Mouse (Mus musculus) urinary bladder, postnatal 10 days (tissue): ENCODE data around the gene Amph.
"Not testable (repeated sequence)": the region's sequence is repeated elsewhere in the genome, so short reads cannot be mapped to it uniquely, and the experiment has no call there.

Source experiments
- DNase-seq: peaks from one replicate; pipeline ENCODE4 v3.0.0; 2022; ENCODE audit warnings: low spot score

Gene Amph

GRCm38 (mm10) chr13:18948171-18949028 is at the start of gene Amph:
Gene Amph (plus strand): TSS chr13:18948205.
- DNase-seq: no peak

DNA sequence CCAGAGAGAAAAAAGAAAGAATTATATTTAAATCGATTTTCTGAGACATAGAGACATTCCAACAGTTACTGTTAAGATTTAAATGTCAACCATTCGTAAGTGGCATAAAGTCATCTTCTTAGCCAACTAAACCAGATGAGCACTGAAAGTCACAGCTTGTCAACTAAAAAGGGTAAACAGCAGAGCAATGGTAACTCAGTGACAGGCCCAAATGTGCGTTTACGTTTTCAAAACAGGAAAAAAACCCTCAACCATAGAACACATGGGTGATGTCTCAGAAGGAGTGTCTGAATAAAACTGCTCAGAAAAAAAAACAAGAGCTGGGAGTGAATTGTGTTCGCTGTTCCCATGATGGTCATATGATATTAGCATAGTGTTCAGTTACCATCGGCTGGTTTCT is 44.4 kb upstream of the Amph start:
- no peak for DNase-seq

DNA sequence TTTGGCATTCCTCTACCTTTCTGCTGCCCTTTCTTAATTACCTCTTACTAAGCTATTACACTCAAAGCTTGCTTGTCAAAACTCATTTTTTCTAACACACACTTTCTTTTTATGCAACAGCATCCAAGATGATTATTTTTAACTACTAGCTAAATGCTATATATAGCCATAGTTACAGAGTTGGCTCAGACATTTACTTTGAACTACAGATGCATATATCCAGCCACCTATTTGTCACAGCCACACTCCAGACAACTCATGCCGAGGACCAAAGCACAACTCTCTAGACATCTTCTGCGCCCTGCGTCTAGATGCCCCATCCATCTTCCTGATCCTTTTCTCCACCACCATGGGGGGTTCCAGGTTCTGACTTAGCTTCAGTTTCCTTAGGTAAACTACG is 33.2 kb upstream of the Amph start:
- DNase-seq: no peak

DNA sequence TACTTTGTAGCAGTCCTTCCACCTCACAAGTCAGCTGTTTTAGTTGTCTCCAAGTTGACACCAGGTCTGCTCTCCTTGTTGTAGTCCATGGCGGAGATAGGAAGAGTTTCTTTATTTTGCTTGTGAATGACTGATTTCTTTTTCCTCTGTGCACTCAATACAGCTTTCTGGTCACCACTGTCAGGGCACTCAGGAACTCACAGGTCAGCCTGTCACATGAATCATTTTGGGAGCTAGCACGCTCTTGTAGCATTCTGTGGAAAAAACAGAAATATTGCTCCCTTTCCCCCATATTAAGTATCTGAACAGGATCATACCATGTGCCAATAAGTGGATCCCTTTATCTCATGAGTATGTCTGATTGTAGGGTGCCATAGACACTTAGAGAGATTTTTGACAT is 14.8 kb upstream of the Amph start:
- DNase-seq: not testable (repeated sequence)

DNA sequence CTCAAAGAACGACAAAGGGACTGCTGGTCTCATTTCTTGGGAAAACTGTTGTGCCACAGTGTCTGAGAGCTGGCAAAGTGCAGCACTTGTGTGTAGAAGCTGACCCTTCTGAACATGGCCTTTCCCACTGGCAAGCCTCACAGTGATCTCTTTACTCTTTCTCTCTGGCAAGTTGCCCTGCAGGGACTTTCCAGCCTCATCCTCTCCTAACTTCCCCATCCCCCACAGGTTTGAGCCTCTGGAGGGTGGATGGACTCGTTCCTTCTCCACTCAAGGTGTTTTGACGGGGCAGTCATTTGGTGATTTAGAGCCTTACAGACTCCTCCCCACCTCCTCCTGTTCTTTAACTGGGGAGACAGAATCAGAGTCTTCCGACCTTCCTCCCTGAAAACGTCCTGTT is 319 bp upstream of the Amph start:
- no peak for DNase-seq

- no peak for DNase-seq
These were observed 985 bp downstream of the Amph start for GRCm38 (mm10) chr13:18949029-18949350.

DNA sequence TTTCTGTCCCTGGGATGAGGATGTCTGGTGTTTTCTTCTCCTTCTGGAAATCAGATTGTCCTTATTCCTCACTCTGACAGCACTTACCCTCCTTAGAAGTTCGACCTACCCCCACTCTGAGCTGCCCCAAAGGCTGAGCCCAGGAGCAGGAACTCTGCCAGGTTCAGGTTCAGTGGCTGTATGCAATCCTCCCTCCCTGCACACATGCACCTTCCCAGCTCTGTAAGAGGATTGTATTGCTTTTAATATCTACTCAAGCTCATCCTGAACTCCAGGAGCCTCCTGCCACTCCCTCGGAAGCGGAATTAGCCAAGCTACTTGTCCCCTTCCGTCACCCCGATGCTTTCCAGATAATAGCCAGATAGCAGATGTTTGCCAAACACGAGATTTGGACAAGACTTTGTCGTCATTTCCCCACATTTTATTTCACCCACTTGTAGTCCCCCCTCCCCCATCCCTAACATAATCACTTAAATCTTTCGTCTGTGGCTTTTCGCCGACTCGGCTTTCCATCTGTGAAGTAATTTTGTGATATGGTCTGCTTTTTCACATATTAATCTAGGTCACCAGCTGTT is 1.7 kb downstream of the Amph start:
- no peak for DNase-seq

DNA sequence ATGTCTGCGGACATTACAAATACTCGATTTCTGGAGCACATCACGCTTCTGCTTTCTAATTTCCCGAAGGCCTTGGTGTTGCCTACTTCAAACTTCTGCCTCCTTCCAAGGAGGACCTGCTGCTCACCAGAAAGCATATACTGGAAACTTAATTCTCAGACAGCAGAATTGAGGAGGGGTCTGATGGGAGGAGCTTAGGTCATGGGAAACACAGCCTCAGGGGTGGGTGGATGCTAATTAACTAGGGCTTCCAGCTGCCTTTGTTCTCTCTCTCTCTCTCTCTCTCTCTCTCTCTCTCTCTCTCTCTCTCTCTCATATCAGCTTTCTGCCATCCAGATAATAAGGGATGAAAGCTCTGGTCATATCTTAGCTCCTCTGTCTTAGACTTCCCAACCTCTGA is 5.6 kb downstream of the Amph start:
- DNase-seq: no peak

DNA sequence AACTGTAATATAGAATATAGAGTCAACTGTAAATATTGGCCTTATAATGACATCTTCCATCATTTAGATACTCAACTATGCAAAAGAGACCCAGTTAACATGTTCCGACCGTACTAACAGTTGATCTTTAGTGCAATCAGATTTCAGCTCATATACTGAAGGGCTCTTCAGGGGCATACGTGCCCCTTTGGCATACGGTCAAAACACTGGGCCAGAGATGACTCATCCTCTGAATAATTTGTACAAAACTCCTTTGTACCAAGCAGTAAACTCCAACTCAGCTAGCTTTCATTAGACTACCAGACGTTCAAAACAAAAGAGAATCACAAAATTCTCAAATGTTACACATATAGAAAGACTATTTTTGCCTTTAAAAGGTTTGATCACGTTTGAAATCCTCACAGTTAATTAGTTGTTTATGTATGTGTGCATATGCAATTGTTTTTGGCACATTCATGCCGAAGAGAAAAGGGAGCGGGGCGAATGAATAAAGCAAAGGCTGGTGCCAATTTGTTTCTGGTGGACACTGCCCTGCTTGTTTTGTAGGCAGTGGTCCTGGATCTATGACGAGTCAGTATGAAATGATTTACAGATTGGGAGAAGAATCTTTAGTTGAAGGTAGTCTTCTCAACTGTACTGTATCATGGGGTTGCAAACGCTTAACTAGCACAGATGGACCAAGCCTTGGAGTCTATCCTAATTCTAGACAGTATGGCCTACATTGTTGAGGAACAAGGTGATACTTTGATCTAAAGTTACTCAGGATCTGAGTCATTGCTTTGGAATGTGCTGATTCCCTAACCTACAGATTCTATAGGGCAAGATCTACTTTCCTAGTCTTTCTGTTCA is 8.3 kb downstream of the Amph start:
- DNase-seq: no peak

DNA sequence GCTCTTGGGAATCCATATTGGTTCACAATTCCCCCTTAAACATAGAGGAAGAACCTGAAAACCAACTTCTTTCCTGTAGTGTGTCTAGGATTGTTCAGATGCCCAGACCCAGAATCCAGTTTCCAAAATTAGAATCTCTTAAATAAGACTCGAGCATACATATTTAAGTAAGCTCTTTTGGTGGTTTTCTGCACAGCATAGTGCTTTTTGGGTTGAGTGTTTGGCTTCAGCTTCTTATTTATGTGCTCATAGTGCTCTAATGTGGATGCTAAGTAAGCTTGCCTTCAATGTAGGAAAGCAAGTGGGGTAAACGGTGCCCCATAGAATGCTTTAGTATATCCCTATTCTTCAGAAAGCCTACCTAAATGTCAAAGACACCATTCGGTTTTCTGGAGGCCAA is 9.0 kb downstream of the Amph start:
- DNase-seq: no peak

DNA sequence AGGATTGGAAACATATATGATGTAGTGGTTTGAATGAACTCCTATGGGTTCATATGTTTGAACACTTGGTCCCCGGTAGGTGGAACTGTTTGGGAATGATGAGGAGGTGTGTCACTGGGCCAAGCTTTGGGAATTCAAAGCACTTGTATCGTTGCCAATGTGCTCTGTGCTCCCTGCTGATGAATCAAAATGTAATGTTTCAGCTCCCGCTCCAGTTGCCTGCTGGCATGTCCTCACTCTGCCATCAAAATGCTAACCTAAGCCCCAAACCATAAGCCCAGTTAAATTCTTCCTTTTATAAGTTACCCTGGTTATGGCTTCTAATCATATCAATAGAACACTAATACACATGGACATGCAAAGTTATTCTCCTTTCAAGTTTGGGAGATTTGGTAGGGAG is 24.6 kb downstream of the Amph start:
- no peak for DNase-seq

DNA sequence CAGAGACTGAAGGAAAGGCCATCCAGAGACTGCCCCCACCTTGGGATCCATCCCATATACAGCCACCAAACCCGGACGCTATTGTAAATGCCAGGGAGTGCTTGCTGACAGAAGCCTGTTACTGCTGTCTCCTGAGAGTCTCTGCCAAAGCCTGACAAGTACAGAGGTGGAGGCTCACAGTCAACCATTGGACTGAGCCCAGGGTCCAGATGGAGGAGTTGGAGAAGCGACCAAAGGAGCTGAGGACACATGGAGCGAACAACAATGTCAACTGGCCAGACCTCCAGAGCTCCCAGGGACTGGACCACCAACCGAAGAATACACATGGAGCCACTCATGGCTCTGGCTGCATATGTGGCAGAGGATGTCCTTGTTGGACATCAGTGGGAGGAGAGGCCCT is 26.3 kb downstream of the Amph start:
- DNase-seq: no peak

- no peak for DNase-seq
These were observed 39.3 kb downstream of the Amph start for GRCm38 (mm10) chr13:18987266-18987665.

- no peak for DNase-seq
These were observed 40.3 kb downstream of the Amph start for GRCm38 (mm10) chr13:18988323-18988722.

DNA sequence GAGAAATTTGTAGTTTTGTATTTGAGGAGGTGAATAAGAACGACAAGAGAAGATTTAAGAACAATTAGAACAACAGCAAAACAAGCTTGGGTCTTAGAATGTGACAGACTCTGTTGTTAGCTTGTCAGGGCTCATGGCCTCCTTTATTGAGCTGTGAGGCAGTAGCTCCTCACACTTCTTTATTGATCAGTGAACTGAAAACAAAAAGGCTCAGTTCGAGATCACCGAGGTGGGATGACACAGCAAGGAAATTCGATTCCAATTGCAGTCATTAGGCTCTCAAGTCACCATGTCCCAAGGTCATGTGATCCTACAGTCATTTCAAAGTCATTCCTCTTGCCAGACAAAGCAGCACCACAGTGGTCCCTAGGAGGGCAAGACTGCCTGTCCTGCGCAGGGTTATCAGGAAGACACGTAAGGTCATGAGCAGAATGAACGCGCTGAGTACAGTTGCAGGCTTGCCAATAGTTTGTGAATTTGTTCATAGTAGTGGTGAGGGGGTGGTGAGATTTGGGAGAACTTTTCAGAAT is 41.2 kb downstream of the Amph start:
- no peak for DNase-seq

- no peak for DNase-seq
These were observed 54.5 kb downstream of the Amph start for GRCm38 (mm10) chr13:19002502-19002901.

DNA sequence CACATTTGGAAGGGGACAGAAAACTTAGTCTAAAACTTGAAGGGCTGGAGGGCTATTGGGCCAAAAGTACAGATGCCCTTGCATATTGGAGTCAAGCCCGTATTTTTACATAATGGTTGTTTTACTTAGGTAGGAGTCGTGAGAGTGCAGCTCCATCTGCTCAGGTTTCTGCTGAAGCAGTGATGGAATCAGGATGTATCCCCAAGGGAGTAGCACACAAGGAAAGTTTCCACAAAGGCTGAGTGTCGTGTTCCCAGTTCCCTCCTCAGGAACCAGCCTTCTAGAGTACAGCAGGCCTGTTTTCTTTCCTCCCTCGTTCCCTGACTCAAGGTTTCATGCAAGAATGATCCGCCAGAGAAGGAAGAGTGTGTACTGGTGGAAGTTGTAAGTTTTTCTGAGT is 56.4 kb downstream of the Amph start:
- no peak for DNase-seq

DNA sequence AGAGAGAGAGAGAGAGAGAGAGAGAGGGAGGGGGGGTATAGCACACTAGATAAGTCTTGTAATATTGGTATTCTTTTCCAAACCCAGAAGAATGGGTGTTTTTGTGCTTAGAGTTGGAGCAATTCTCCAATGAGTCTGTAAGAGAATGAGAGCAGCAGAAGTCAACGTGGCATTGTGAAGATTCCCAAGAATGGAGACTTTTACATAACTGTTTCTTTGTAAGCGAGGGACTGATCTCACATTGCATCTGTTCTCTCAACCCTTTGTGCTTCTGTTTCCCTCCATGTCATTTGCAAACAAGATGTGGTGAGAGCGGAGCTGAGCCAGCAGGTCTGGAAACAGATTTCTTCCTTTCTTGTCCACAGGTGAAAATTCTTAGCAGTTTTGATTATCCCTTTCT is 60.4 kb downstream of the Amph start:
- DNase-seq: no peak

DNA sequence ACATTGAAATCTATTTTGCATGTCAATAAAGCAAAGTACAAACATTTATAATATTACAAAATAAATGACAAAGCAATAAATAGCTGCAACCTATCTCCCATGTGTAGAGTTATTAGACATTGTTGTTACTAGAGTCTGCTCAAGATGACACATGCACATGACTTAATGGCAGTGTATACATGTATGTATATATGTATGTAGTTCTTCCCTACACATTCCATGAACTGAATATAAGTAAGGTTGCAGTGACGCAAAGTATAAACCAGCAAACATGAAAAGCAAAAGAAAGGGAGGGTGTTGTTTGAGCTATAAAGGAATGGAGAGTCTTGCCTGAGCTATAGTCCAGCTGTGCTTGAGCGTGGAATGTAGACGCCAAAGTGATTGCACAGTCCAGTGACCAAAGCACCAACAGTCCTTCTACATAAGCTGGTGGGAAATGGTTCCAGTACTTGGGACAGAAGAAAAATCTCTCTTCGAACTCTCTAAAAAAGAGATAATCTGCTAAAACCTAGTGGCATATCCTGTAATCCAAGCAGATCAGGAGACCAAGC is 66.9 kb downstream of the Amph start:
- DNase-seq: no peak

DNA sequence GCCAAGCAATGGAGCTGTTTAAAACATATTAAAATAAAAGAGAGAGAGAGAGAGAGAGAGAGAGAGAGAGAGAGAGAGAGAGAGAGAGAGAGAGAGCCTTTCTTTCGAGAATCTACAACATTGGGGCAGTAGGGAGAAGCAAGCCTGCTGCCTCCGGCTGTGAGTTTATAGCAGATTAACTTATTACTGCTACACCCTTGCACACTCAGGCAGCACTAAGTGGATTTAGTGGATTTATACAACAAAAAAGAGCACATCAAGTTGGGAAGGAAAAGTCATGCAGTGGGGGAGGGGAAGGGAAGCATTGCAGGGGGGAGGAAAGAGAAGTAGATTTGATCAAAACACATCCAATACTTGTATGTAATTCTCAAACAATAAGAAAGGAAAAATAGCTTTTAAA is 73.5 kb downstream of the Amph start:
- DNase-seq: no peak

GRCm38 (mm10) chr13:19022310-19022709 is 74.3 kb downstream of the Amph start:
- no peak for DNase-seq

GRCm38 (mm10) chr13:19025091-19025688 is 77.2 kb downstream of the Amph start:
- no peak for DNase-seq
